Mouse (Mus musculus): ENCODE data around the gene Cish. TPM values are rescaled to one million over a fixed set of nuclear protein-coding genes. Genes with fewer than 3 reads are reported as not detected.

The Cish gene
- total and polyA plus RNA-seq, 2 experiments from 2014 or later = 62.6 to 149 TPM

- Histone ChIP-seq H3K27ac (ENCODE audit: low read depth) (no peak overlapping the region), H3K27me3 (ENCODE audit: control insufficient read depth, insufficient read depth, low read length) (no peaks in the 10 kb centered on the region), H3K36me3 (replicated peaks; ENCODE audit: control insufficient read depth, insufficient read depth, low read length) (no peaks in the 10 kb centered on the region), H3K4me1 (ENCODE audit: control insufficient read depth, insufficient read depth) (peaks cover 6% of the 10 kb centered on the region; the same call in 1 of the 2 replicates), H3K9ac (replicated peaks; ENCODE audit: low read depth, low read length) (no peak overlapping the region), H3K4me3 (ENCODE audit: low read depth, low read length) (no peak overlapping the region), H3K4me2 (ENCODE audit: low read depth, low read length) (no peak overlapping the region), H3K9me3 (replicated peaks; ENCODE audit: control insufficient read depth, low read length) (no peaks in the 10 kb centered on the region)
- no peak for DNase-seq (ENCODE audit: low spot score)
- no peak for ATAC-seq (ENCODE audit: insufficient read depth, low read depth)
- TF ChIP-seq CTCF (IDR thresholded peaks at IDR 0.05; ENCODE audit: low read depth) = no peak
- TF ChIP-seq EP300 (IDR thresholded peaks at IDR 0.05; ENCODE audit: low read depth) = no peak
- WGBS = 70% methylated on average over 7 of the region's 7 CpGs
Observed at GRCm38 (mm10) chr9:107271177-107271938, 24.5 kb upstream of the Cish start.

- Histone ChIP-seq H3K27ac (ENCODE audit: low read depth) (no peak overlapping the region), H3K36me3 (replicated peaks; ENCODE audit: control insufficient read depth, insufficient read depth, low read length) (no peaks in the 10 kb centered on the region), H3K27me3 (ENCODE audit: control insufficient read depth, insufficient read depth, low read length) (no peaks in the 10 kb centered on the region), H3K9me3 (replicated peaks; ENCODE audit: control insufficient read depth, low read length) (no peaks in the 10 kb centered on the region), H3K9ac (replicated peaks; ENCODE audit: low read depth, low read length) (no peak overlapping the region), H3K4me3 (ENCODE audit: low read depth, low read length) (no peak overlapping the region), H3K4me2 (ENCODE audit: low read depth, low read length) (no peak overlapping the region), H3K4me1 (ENCODE audit: control insufficient read depth, insufficient read depth) (peaks cover 6% of the 10 kb centered on the region; the same call in 1 of the 2 replicates)
- DNase-seq (ENCODE audit: low spot score) = no peak
- TF ChIP-seq EP300 (IDR thresholded peaks at IDR 0.05; ENCODE audit: low read depth) (no peak), CTCF (IDR thresholded peaks at IDR 0.05; ENCODE audit: low read depth) (no peak)
- WGBS = 30% methylated on average over 4 of the region's 4 CpGs
- ATAC-seq (ENCODE audit: insufficient read depth, low read depth) = peak; percentile 36; the same call in 1 of the 2 replicates
Observed at GRCm38 (mm10) chr9:107272284-107272683, 23.5 kb upstream of the Cish start.

GRCm38 (mm10) chr9:107273184-107273583 is 22.6 kb upstream of the Cish start:
- Histone ChIP-seq H3K4me2 (ENCODE audit: low read depth, low read length) (no peak overlapping the region), H3K4me1 (ENCODE audit: control insufficient read depth, insufficient read depth) (peaks cover 6% of the 10 kb centered on the region; the same call in 1 of the 2 replicates), H3K36me3 (replicated peaks; ENCODE audit: control insufficient read depth, insufficient read depth, low read length) (no peaks in the 10 kb centered on the region), H3K27me3 (ENCODE audit: control insufficient read depth, insufficient read depth, low read length) (no peaks in the 10 kb centered on the region), H3K4me3 (ENCODE audit: low read depth, low read length) (no peak overlapping the region), H3K9me3 (replicated peaks; ENCODE audit: control insufficient read depth, low read length) (no peaks in the 10 kb centered on the region), H3K27ac (ENCODE audit: low read depth) (no peak overlapping the region), H3K9ac (replicated peaks; ENCODE audit: low read depth, low read length) (no peak overlapping the region)
- TF ChIP-seq EP300 (IDR thresholded peaks at IDR 0.05; ENCODE audit: low read depth) (no peak), CTCF (IDR thresholded peaks at IDR 0.05; ENCODE audit: low read depth) (no peak)
- WGBS = 51% methylated on average over 10 of the region's 10 CpGs
- ATAC-seq (ENCODE audit: insufficient read depth, low read depth) (no peak), DNase-seq (ENCODE audit: low spot score) (no peak)

GRCm38 (mm10) chr9:107274751-107275150 is 21.1 kb upstream of the Cish start:
- Histone ChIP-seq H3K4me2 (ENCODE audit: low read depth, low read length) (no peak overlapping the region), H3K9me3 (replicated peaks; ENCODE audit: control insufficient read depth, low read length) (no peaks in the 10 kb centered on the region), H3K4me3 (ENCODE audit: low read depth, low read length) (no peak overlapping the region), H3K9ac (replicated peaks; ENCODE audit: low read depth, low read length) (no peak overlapping the region), H3K27me3 (ENCODE audit: control insufficient read depth, insufficient read depth, low read length) (no peaks in the 10 kb centered on the region), H3K27ac (ENCODE audit: low read depth) (no peak overlapping the region), H3K36me3 (replicated peaks; ENCODE audit: control insufficient read depth, insufficient read depth, low read length) (no peaks in the 10 kb centered on the region), H3K4me1 (ENCODE audit: control insufficient read depth, insufficient read depth) (peaks cover 17% of the 10 kb centered on the region)
- DNase-seq (ENCODE audit: low spot score) = no peak
- ATAC-seq (ENCODE audit: insufficient read depth, low read depth) = no peak
- 79% methylated on average over 6 of the region's 6 CpGs for WGBS
- TF ChIP-seq CTCF (IDR thresholded peaks at IDR 0.05; ENCODE audit: low read depth) = no peak
- no peak for TF ChIP-seq EP300 (IDR thresholded peaks at IDR 0.05; ENCODE audit: low read depth)

- WGBS = 71% methylated on average over 5 of the region's 5 CpGs
- ATAC-seq (ENCODE audit: insufficient read depth, low read depth) (no peak), DNase-seq (ENCODE audit: low spot score) (no peak)
- TF ChIP-seq EP300 (IDR thresholded peaks at IDR 0.05; ENCODE audit: low read depth) = no peak
- TF ChIP-seq CTCF (IDR thresholded peaks at IDR 0.05; ENCODE audit: low read depth) = no peak
- Histone ChIP-seq H3K27me3 (ENCODE audit: control insufficient read depth, insufficient read depth, low read length) (no peaks in the 10 kb centered on the region), H3K27ac (ENCODE audit: low read depth) (no peak overlapping the region), H3K9me3 (replicated peaks; ENCODE audit: control insufficient read depth, low read length) (no peaks in the 10 kb centered on the region), H3K4me1 (ENCODE audit: control insufficient read depth, insufficient read depth) (peaks cover 26% of the 10 kb centered on the region), H3K4me2 (ENCODE audit: low read depth, low read length) (no peak overlapping the region), H3K9ac (replicated peaks; ENCODE audit: low read depth, low read length) (no peak overlapping the region), H3K4me3 (ENCODE audit: low read depth, low read length) (no peak overlapping the region), H3K36me3 (replicated peaks; ENCODE audit: control insufficient read depth, insufficient read depth, low read length) (no peaks in the 10 kb centered on the region)
Observed at GRCm38 (mm10) chr9:107275710-107276109, 20.1 kb upstream of the Cish start.

GRCm38 (mm10) chr9:107277603-107278002 is 18.2 kb upstream of the Cish start:
- WGBS = 86% methylated on average over 7 of the region's 7 CpGs
- Histone ChIP-seq H3K4me2 (ENCODE audit: low read depth, low read length) (no peak overlapping the region), H3K4me1 (ENCODE audit: control insufficient read depth, insufficient read depth) (peaks cover 20% of the 10 kb centered on the region), H3K27me3 (ENCODE audit: control insufficient read depth, insufficient read depth, low read length) (no peaks in the 10 kb centered on the region), H3K36me3 (replicated peaks; ENCODE audit: control insufficient read depth, insufficient read depth, low read length) (no peaks in the 10 kb centered on the region), H3K9me3 (replicated peaks; ENCODE audit: control insufficient read depth, low read length) (no peaks in the 10 kb centered on the region), H3K27ac (ENCODE audit: low read depth) (no peak overlapping the region), H3K9ac (replicated peaks; ENCODE audit: low read depth, low read length) (no peak overlapping the region), H3K4me3 (ENCODE audit: low read depth, low read length) (no peak overlapping the region)
- no peak for TF ChIP-seq CTCF (IDR thresholded peaks at IDR 0.05; ENCODE audit: low read depth)
- TF ChIP-seq EP300 (IDR thresholded peaks at IDR 0.05; ENCODE audit: low read depth) = no peak
- DNase-seq (ENCODE audit: low spot score) = no peak
- no peak for ATAC-seq (ENCODE audit: insufficient read depth, low read depth)
